Mouse (Mus musculus) large intestine, adult 2 months (tissue): ENCODE results near the gene Ceacam18. TPM values are rescaled to one million over a fixed set of nuclear protein-coding genes. Genes with fewer than 3 reads are reported as not detected.
A peak's percentile ranks its signal among the peaks of the same experiment; 100 is the strongest.
"Not testable (repeated sequence)": the region's sequence is repeated elsewhere in the genome, so short reads cannot be mapped to it uniquely, and the experiment has no call there.

Source experiments
- DNase-seq: peaks from one replicate; pipeline ENCODE4 v3.0.0-alpha.2; 2012; ENCODE audit warnings: low read depth, low spot score
- WGBS: fragments of 180-500 bp; shearing (Covaris S2); methylation state at CpG from one replicate; pipeline ENCODE4 v1.1.7; 2018; 5-methylcytosine and 5-hydroxymethylcytosine counted together
- polyA plus RNA-seq: library from polyadenylated mRNA; depleted of rRNA; stranded (reverse); fragments of >200 nt; gene quantifications from 2 replicates; pipeline ENCODE4 v1.2.3, GENCODE M21; 2012; rRNA removed

Ceacam18 gene
- polyA plus RNA-seq, 1 experiment = 19.4 TPM

GRCm38 (mm10) chr7:43660002-43660401, 25.5 kb downstream of the Ceacam18 start, which contains the start of gene Siglece:
Gene Siglece, minus strand, starts transcription at chr7:43660161.
- DNase-seq = no peak

GRCm38 (mm10) chr7:43662804-43663203, 28.3 kb downstream of the Ceacam18 start:
- WGBS = 84% methylated on average over 1 of the region's 1 CpGs
- no peak for DNase-seq

More at GRCm38 (mm10) chr7:43660002-43660401, 25.5 kb downstream of the Ceacam18 start, which contains the start of gene Siglece:
- WGBS = 68% methylated on average over 1 of the region's 1 CpGs

- WGBS = 71% methylated on average over 4 of the region's 4 CpGs
- DNase-seq = not testable (repeated sequence)
Measured at GRCm38 (mm10) chr7:43667221-43667620, 32.7 kb downstream of the Ceacam18 start.

GRCm38 (mm10) chr7:43668582-43668981, 34.1 kb downstream of the Ceacam18 start:
- DNase-seq = no peak
- 26% methylated on average over 3 of the region's 3 CpGs for WGBS

- DNase-seq = no peak
- 60% methylated on average over 11 of the region's 11 CpGs for WGBS
Measured at GRCm38 (mm10) chr7:43671064-43671808, 36.7 kb downstream of the Ceacam18 start.

- peak; percentile 92 for DNase-seq
- under 1% methylated on average over 26 of the region's 26 CpGs for WGBS
Measured at GRCm38 (mm10) chr7:43671809-43672580, 37.5 kb downstream of the Ceacam18 start, which contains the start of gene Ctu1. Gene Ctu1, plus strand, starts transcription at chr7:43672016.

- WGBS = 8% methylated on average over 10 of the region's 10 CpGs
- no peak for DNase-seq
Measured at GRCm38 (mm10) chr7:43672581-43673260, 38.2 kb downstream of the Ceacam18 start.

GRCm38 (mm10) chr7:43675091-43675490, 40.6 kb downstream of the Ceacam18 start:
- 97% methylated on average over 32 of the region's 32 CpGs for WGBS

GRCm38 (mm10) chr7:43678517-43678916, 44.0 kb downstream of the Ceacam18 start:
- DNase-seq = no peak

More at GRCm38 (mm10) chr7:43675091-43675490, 40.6 kb downstream of the Ceacam18 start:
- DNase-seq = no peak

- DNase-seq = no peak
- 19% methylated on average over 5 of the region's 5 CpGs for WGBS
Measured at GRCm38 (mm10) chr7:43680960-43681359, 46.5 kb downstream of the Ceacam18 start.

- not testable (repeated sequence) for DNase-seq
Measured at GRCm38 (mm10) chr7:43682511-43682910, 48.0 kb downstream of the Ceacam18 start.

GRCm38 (mm10) chr7:43685088-43685487, 50.6 kb downstream of the Ceacam18 start:
- 22% methylated on average over 7 of the region's 7 CpGs for WGBS
- no peak for DNase-seq

More at GRCm38 (mm10) chr7:43682511-43682910, 48.0 kb downstream of the Ceacam18 start:
- WGBS = 26% methylated on average over 1 of the region's 1 CpGs

GRCm38 (mm10) chr7:43690118-43690517, 55.6 kb downstream of the Ceacam18 start, which contains the start of gene Klk14:
Gene Klk14, plus strand, starts transcription at chr7:43690418.
- no peak for DNase-seq

Other genes starting within 250 kb of the Ceacam18 start
- 12.5 and 15.7 TPM in 2 replicates for gene Siglecg, start 226.5 kb upstream of the Ceacam18 start, polyA plus RNA-seq
- gene Lim2, start 207.0 kb upstream of the Ceacam18 start, polyA plus RNA-seq = not detected in 2 replicates
- gene Nkg7, start 197.6 kb upstream of the Ceacam18 start, polyA plus RNA-seq = 23.8 and 26.9 TPM in 2 replicates
- gene Cldnd2, start 193.9 kb upstream of the Ceacam18 start, polyA plus RNA-seq = not detected in 2 replicates
- gene Etfb, start 190.6 kb upstream of the Ceacam18 start, polyA plus RNA-seq = 95.4 and 114 TPM in 2 replicates
- gene Gm45233, start 190.6 kb upstream of the Ceacam18 start, polyA plus RNA-seq = 0.33 TPM in 1 of 2 replicates, not detected in the other
- gene Vsig10l, start 171.6 kb upstream of the Ceacam18 start, polyA plus RNA-seq = 2.0 and 2.2 TPM in 2 replicates
- 1.2 and 1.8 TPM in 2 replicates for gene Iglon5, start 144.6 kb upstream of the Ceacam18 start, polyA plus RNA-seq
- not detected in 2 replicates for gene 4931406B18Rik, start 128.8 kb upstream of the Ceacam18 start, polyA plus RNA-seq
- gene Cd33, start 90.3 kb upstream of the Ceacam18 start, polyA plus RNA-seq = 2.2 and 5.0 TPM in 2 replicates
- 0.83 and 1.3 TPM in 2 replicates for gene Zfp658, start 72.5 kb upstream of the Ceacam18 start, polyA plus RNA-seq
- gene Zfp719, start 55.1 kb upstream of the Ceacam18 start, polyA plus RNA-seq = 0.98 and 1.7 TPM in 2 replicates
- gene Zfp819, start 27.5 kb upstream of the Ceacam18 start, polyA plus RNA-seq = 0.10 TPM in 1 of 2 replicates, not detected in the other
- gene Siglece, start 25.5 kb downstream of the Ceacam18 start, polyA plus RNA-seq = 4.4 and 4.8 TPM in 2 replicates
- 8.8 and 9.2 TPM in 2 replicates for gene Ctu1, start 37.3 kb downstream of the Ceacam18 start, polyA plus RNA-seq
- 0.16 TPM in 2 replicates for gene Klk14, start 55.7 kb downstream of the Ceacam18 start, polyA plus RNA-seq
- not detected in 2 replicates for gene Klk13, start 77.9 kb downstream of the Ceacam18 start, polyA plus RNA-seq
- not detected in 2 replicates for gene Klk12, start 134.2 kb downstream of the Ceacam18 start, polyA plus RNA-seq
- not detected in 2 replicates for gene Klk11, start 139.9 kb downstream of the Ceacam18 start, polyA plus RNA-seq
- gene Klk10, start 146.3 kb downstream of the Ceacam18 start, polyA plus RNA-seq = 0.21 and 0.69 TPM in 2 replicates
- not detected in 2 replicates for gene Klk9, start 157.2 kb downstream of the Ceacam18 start, polyA plus RNA-seq
- 3.1 TPM in 2 replicates for gene Klk8, start 162.9 kb downstream of the Ceacam18 start, polyA plus RNA-seq
- gene Klk7, start 176.6 kb downstream of the Ceacam18 start, polyA plus RNA-seq = not detected in 2 replicates
- gene Klk6, start 189.8 kb downstream of the Ceacam18 start, polyA plus RNA-seq = not detected in 2 replicates
- gene Klk5, start 207.3 kb downstream of the Ceacam18 start, polyA plus RNA-seq = not detected in 2 replicates
- not detected in 2 replicates for gene Klk4, start 246.5 kb downstream of the Ceacam18 start, polyA plus RNA-seq